Mouse (Mus musculus) heart, embryonic 15.5 days (tissue): ENCODE measurements around the gene Cacna1d. TPM values are rescaled to one million over a fixed set of nuclear protein-coding genes. Genes with fewer than 3 reads are reported as not detected.

Source experiments
- ATAC-seq: fragments of 200-750 bp; cut with Nextera tagmentation; replicated peaks from 2 replicates; pipeline ENCODE4 v1.8.0; 2017; ENCODE audit warnings: low read depth, moderate TSS enrichment; ENCODE audit not compliant: insufficient number of reproducible peaks, insufficient read depth, low FRiP score
- H3K27ac ChIP-seq: fragments of 300-500 bp; sonication (generic); 2 replicates; pipeline ENCODE4 v1.5.1; 2015; ENCODE audit warnings: mild to moderate bottlenecking, inconsistent platforms
- H3K27me3 ChIP-seq: fragments of 300-500 bp; sonication (generic); 2 replicates; pipeline ENCODE4 v1.6.1; 2015; ENCODE audit warnings: inconsistent platforms
- H3K36me3 ChIP-seq: fragments of 300-500 bp; sonication (generic); 2 replicates; pipeline ENCODE4 v1.6.1; 2015; ENCODE audit warnings: mild to moderate bottlenecking, inconsistent platforms
- H3K4me1 ChIP-seq: fragments of 300-500 bp; sonication (generic); replicated peaks from 2 replicates; pipeline ENCODE4 v1.6.1; 2015; ENCODE audit warnings: inconsistent platforms
- H3K4me2 ChIP-seq: fragments of 300-500 bp; sonication (generic); 2 replicates; pipeline ENCODE4 v1.6.1; 2015; ENCODE audit warnings: inconsistent platforms, mild to moderate bottlenecking, moderate library complexity
- H3K4me3 ChIP-seq: fragments of 300-500 bp; sonication (generic); 2 replicates; pipeline ENCODE4 v1.5.1; 2015; ENCODE audit warnings: mild to moderate bottlenecking, inconsistent platforms
- H3K9ac ChIP-seq: fragments of 300-500 bp; sonication (generic); 2 replicates; pipeline ENCODE4 v1.6.1; 2015; ENCODE audit warnings: mild to moderate bottlenecking, inconsistent platforms
- H3K9me3 ChIP-seq: fragments of 300-500 bp; sonication (generic); replicated peaks from 2 replicates; pipeline ENCODE4 v1.6.1; 2016; ENCODE audit warnings: inconsistent platforms
- WGBS: fragments of 180-500 bp; shearing (Covaris S2); methylation state at CpG from one replicate; pipeline ENCODE4 v1.1.7; 2015; ENCODE audit warnings: mixed read lengths; 5-methylcytosine and 5-hydroxymethylcytosine counted together
- polyA plus RNA-seq: library from polyadenylated mRNA; unstranded; fragments of >200 nt; fragmentation: Nextera tagmentation; extraction: Ambion mirVana; gene quantifications from 2 replicates; pipeline ENCODE4 v1.2.1, GENCODE M21; 2015

The Cacna1d gene
- polyA plus RNA-seq, 1 experiment from 2014 or later: 7.2 TPM

DNA sequence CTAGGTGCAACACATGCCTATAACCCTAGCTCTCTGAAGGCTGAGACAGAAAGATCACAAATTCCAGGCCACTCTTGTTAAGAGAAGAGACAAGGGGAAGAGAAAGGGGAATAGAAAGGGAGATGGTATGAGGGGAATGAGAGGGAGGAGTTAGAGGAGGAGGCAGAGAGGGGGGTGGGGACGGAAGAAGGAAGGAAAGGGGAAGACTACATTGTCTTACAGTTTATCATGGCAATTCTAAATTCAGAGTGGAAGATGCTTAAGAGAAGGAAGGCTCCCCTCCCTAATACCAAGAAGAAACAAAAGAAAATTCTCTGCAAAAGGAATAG is 199.2 kb downstream of the Cacna1d start:
- 32% methylated on average over 1 of the region's 1 CpGs for WGBS
- H3K27me3 ChIP-seq: no peaks in the 10 kb centered on the region
- no peak overlapping the region for H3K9ac ChIP-seq
- H3K9me3 ChIP-seq: no peaks in the 10 kb centered on the region
- H3K36me3 ChIP-seq: no peaks in the 10 kb centered on the region
- H3K27ac ChIP-seq: no peak overlapping the region
- ATAC-seq: no peak
- H3K4me1 ChIP-seq: 0 out of 2 replicates have a peak, but pooled peaks cover 2% of the 10 kb centered on the region
- H3K4me2 ChIP-seq: no peak overlapping the region
- no peak overlapping the region for H3K4me3 ChIP-seq

DNA sequence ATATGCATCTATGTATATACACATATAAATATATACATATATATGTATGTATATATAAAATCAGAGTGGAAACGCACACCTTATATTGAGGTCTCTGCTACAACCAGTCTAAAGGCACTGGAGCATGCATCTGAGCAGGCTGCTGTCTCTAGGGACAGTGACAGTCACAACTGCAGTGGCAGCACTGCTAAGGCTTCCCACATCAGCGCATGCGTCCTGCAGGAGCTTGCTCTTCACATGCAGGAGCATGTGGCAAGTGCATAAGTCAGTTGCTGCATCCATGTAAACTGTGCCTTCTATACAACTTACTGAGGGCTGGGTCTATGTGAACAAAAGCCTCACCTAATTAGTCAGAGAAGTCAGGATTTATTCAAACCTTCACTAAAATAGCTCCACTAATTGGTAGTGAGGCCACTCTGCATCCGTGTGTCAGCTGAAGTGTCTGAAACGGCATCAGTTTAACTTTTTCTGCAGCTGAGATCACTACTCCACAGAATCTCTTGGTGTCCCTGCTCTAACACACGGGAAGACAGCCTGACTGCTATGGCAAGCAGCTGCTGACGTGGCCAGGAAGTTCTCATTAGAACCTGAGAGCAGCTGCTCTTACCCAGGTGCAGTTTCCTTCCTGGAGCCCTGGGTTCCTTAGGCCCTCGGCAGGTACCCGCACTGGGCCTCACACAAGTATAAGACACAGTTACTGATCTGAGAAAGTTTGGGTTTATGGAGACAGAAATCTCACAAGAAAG is 199.7 kb downstream of the Cacna1d start:
- 48% methylated on average over 9 of the region's 9 CpGs for WGBS
- ATAC-seq: no peak
- Histone ChIP-seq H3K27ac (no peak overlapping the region), H3K4me2 (no peak overlapping the region), H3K4me3 (no peak overlapping the region), H3K9me3 (no peaks in the 10 kb centered on the region), H3K9ac (no peak overlapping the region), H3K4me1 (0 out of 2 replicates have a peak, but pooled peaks cover 2% of the 10 kb centered on the region), H3K27me3 (no peaks in the 10 kb centered on the region), H3K36me3 (no peaks in the 10 kb centered on the region)

- H3K9me3 ChIP-seq: no peaks in the 10 kb centered on the region
- H3K27ac ChIP-seq: no peak overlapping the region
- H3K9ac ChIP-seq: no peak overlapping the region
- no peak for ATAC-seq
- no peak overlapping the region for H3K4me3 ChIP-seq
- peaks cover 6% of the 10 kb centered on the region for H3K4me1 ChIP-seq
- 40% methylated on average over 10 of the region's 10 CpGs for WGBS
- H3K36me3 ChIP-seq: no peaks in the 10 kb centered on the region
- H3K27me3 ChIP-seq: no peaks in the 10 kb centered on the region
- H3K4me2 ChIP-seq: no peak overlapping the region
These were observed 206.8 kb downstream of the Cacna1d start for GRCm38 (mm10) chr14:30284446-30284845.

GRCm38 (mm10) chr14:30284022-30284421 is 207.2 kb downstream of the Cacna1d start:
- H3K4me3 ChIP-seq: no peak overlapping the region
- 63% methylated on average over 10 of the region's 10 CpGs for WGBS
- no peak overlapping the region for H3K27ac ChIP-seq
- peaks cover 6% of the 10 kb centered on the region for H3K4me1 ChIP-seq
- H3K4me2 ChIP-seq: no peak overlapping the region
- no peak overlapping the region for H3K9ac ChIP-seq
- H3K36me3 ChIP-seq: no peaks in the 10 kb centered on the region
- no peaks in the 10 kb centered on the region for H3K9me3 ChIP-seq
- H3K27me3 ChIP-seq: no peaks in the 10 kb centered on the region
- no peak for ATAC-seq

DNA sequence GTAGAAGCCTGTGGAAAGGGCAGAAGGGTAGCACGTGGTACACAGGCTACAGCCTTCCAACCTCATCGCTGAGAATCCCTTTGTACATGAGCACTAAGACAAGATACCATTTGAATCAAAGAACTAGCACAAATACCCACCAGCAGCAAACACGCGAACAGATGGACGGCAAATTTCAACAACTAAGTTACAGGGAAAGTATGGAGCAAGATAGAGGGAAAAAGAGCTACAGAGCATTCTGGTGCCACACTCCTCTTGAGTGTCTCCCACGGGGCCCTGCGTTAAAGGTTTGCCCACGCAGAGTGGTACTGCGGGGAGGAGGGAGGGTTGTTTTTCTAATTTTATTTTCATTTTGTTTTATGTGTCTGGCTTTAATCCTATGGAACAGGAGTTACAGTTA is 215.7 kb downstream of the Cacna1d start:
- H3K4me2 ChIP-seq: no peak overlapping the region
- no peaks in the 10 kb centered on the region for H3K4me1 ChIP-seq
- H3K36me3 ChIP-seq: no peaks in the 10 kb centered on the region
- H3K9me3 ChIP-seq: no peaks in the 10 kb centered on the region
- ATAC-seq: no peak
- H3K27me3 ChIP-seq: no peaks in the 10 kb centered on the region
- H3K9ac ChIP-seq: no peak overlapping the region
- H3K4me3 ChIP-seq: no peak overlapping the region
- no peak overlapping the region for H3K27ac ChIP-seq
- WGBS: 84% methylated on average over 9 of the region's 9 CpGs

GRCm38 (mm10) chr14:30272976-30273375 is 218.3 kb downstream of the Cacna1d start:
- 79% methylated on average over 4 of the region's 4 CpGs for WGBS
- Histone ChIP-seq H3K4me2 (no peak overlapping the region), H3K27ac (no peak overlapping the region), H3K9ac (no peak overlapping the region), H3K27me3 (no peaks in the 10 kb centered on the region), H3K4me1 (no peaks in the 10 kb centered on the region), H3K4me3 (no peak overlapping the region), H3K9me3 (no peaks in the 10 kb centered on the region), H3K36me3 (no peaks in the 10 kb centered on the region)
- ATAC-seq: no peak

- 74% methylated on average over 5 of the region's 5 CpGs for WGBS
- H3K4me1 ChIP-seq: no peaks in the 10 kb centered on the region
- H3K36me3 ChIP-seq: no peaks in the 10 kb centered on the region
- H3K9ac ChIP-seq: no peak overlapping the region
- H3K4me3 ChIP-seq: no peak overlapping the region
- H3K4me2 ChIP-seq: no peak overlapping the region
- H3K9me3 ChIP-seq: no peaks in the 10 kb centered on the region
- H3K27ac ChIP-seq: no peak overlapping the region
- no peak for ATAC-seq
- no peaks in the 10 kb centered on the region for H3K27me3 ChIP-seq
These were observed 218.7 kb downstream of the Cacna1d start for GRCm38 (mm10) chr14:30272523-30272922.

DNA sequence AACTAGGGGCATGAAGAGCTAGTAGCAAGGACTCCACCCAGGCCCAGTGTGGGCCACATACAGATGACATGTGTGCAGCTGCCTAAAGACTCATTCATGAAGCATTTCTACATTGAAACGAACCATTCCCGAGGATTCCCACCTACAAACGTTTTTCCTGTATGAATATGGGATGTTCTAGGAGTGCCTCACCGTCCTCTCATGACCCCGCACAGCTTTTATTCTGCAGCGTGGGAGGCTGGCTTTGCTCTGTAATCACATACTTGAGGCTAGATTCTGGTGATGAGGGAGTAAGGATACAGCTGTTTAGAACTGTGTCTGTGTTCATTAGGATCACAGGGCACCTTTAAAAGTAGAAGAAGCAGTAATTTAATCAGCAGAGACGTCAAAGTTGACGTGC is 219.4 kb downstream of the Cacna1d start:
- Histone ChIP-seq H3K27ac (no peak overlapping the region), H3K36me3 (no peaks in the 10 kb centered on the region), H3K4me2 (no peak overlapping the region), H3K4me3 (no peak overlapping the region), H3K9ac (no peak overlapping the region), H3K9me3 (no peaks in the 10 kb centered on the region), H3K27me3 (no peaks in the 10 kb centered on the region), H3K4me1 (no peaks in the 10 kb centered on the region)
- WGBS: 65% methylated on average over 8 of the region's 8 CpGs
- no peak for ATAC-seq

DNA sequence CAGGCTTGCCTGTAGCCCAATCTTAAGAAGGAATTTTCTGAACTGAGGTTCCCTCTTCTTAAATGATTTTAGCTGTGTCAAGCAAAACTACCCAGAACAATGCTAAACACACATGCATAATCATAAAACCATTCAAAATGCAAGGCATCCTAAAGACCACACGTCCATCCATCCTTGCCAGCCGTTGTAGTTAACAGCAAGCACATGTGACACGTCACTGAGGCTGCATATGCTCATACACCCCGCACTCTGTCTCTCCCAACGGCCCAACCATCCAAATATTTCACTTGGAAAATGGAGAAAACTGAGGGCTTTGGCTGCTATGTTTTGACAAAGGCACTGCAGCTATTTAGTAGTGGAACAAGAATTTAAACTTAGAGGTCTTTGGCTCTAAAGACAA is 220.9 kb downstream of the Cacna1d start:
- no peaks in the 10 kb centered on the region for H3K4me1 ChIP-seq
- no peaks in the 10 kb centered on the region for H3K36me3 ChIP-seq
- no peak overlapping the region for H3K4me2 ChIP-seq
- WGBS: 80% methylated on average over 5 of the region's 5 CpGs
- H3K9me3 ChIP-seq: no peaks in the 10 kb centered on the region
- no peak overlapping the region for H3K9ac ChIP-seq
- H3K4me3 ChIP-seq: no peak overlapping the region
- no peak overlapping the region for H3K27ac ChIP-seq
- H3K27me3 ChIP-seq: no peaks in the 10 kb centered on the region
- ATAC-seq: no peak

DNA sequence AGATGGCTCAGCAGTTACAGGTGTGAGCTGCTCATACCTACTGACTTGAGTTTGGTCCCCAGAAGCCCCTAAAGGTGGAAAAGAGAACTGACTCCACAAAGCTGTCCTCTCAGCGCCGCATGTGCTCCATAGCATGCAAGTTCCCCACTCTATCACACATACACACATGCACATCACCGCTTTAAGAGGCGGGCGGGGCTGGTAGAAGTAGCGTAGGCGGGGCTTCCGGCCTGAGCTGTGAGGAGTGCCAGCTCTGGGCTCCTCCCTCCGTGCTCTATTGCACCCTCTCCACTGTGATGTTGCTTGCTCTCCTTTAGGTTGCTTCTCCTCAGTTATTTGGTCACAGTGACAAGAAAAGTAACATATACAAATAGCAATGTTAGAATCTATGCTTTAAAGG is 225.5 kb downstream of the Cacna1d start:
- no peaks in the 10 kb centered on the region for H3K36me3 ChIP-seq
- no peak overlapping the region for H3K4me3 ChIP-seq
- no peak overlapping the region for H3K4me2 ChIP-seq
- no peak overlapping the region for H3K9ac ChIP-seq
- WGBS: 71% methylated on average over 9 of the region's 9 CpGs
- no peaks in the 10 kb centered on the region for H3K27me3 ChIP-seq
- H3K9me3 ChIP-seq: no peaks in the 10 kb centered on the region
- no peak for ATAC-seq
- H3K4me1 ChIP-seq: 0 out of 2 replicates have a peak, but pooled peaks cover 3% of the 10 kb centered on the region
- no peak overlapping the region for H3K27ac ChIP-seq

GRCm38 (mm10) chr14:30261561-30262251 is 229.5 kb downstream of the Cacna1d start:
- Histone ChIP-seq H3K4me3 (no peak overlapping the region), H3K9ac (no peak overlapping the region), H3K27me3 (no peaks in the 10 kb centered on the region), H3K4me2 (no peak overlapping the region), H3K9me3 (no peaks in the 10 kb centered on the region), H3K36me3 (no peaks in the 10 kb centered on the region), H3K27ac (no peak overlapping the region), H3K4me1 (peaks cover 13% of the 10 kb centered on the region)
- no peak for ATAC-seq
- WGBS: 60% methylated on average over 10 of the region's 10 CpGs

GRCm38 (mm10) chr14:30257626-30258025 is 233.6 kb downstream of the Cacna1d start:
- H3K4me1 ChIP-seq: peaks cover 13% of the 10 kb centered on the region
- H3K27me3 ChIP-seq: no peaks in the 10 kb centered on the region
- H3K9me3 ChIP-seq: no peaks in the 10 kb centered on the region
- no peaks in the 10 kb centered on the region for H3K36me3 ChIP-seq
- 36% methylated on average over 4 of the region's 4 CpGs for WGBS
- no peak overlapping the region for H3K27ac ChIP-seq
- H3K4me2 ChIP-seq: no peak overlapping the region
- H3K9ac ChIP-seq: no peak overlapping the region
- no peak overlapping the region for H3K4me3 ChIP-seq
- no peak for ATAC-seq
